Mouse (Mus musculus) thymus, postnatal 10 days (tissue): ENCODE data around the gene Sult1e1.

Experiments used
- DNase-seq, 2 experiments: peaks; one replicate each; pipeline ENCODE4 v3.0.0; 2021; ENCODE audit warnings: low spot score in 2 of 2

The Sult1e1 gene

GRCm38 (mm10) chr5:87591494-87591893, at the start of gene Sult1e1:
Gene Sult1e1 (minus strand): TSS chr5:87591594.
- no peak for DNase-seq

DNA sequence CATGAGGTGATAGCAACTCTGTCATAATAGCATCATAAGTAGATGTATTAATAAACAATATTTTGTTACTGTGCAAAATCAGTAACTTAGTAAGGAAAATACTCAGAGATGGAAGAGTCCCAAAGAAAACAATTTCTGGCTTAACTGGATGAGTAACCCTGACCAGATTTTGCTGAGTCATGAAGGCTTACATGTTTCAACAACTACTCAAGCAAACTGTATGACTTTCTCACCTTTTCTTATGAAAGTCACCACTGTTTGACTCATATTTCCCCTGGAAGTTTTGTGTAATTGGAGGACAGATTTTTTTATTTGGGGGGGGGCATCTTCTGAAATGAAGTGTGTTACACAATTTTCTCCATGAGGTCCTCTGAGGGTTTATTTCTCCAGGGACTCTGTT, 31.3 kb upstream of the Sult1e1 start:
- DNase-seq = no peak

GRCm38 (mm10) chr5:87615128-87615390, 23.7 kb upstream of the Sult1e1 start:
- DNase-seq = no peak

GRCm38 (mm10) chr5:87614364-87615127, 23.2 kb upstream of the Sult1e1 start:
- DNase-seq = no peak

DNA sequence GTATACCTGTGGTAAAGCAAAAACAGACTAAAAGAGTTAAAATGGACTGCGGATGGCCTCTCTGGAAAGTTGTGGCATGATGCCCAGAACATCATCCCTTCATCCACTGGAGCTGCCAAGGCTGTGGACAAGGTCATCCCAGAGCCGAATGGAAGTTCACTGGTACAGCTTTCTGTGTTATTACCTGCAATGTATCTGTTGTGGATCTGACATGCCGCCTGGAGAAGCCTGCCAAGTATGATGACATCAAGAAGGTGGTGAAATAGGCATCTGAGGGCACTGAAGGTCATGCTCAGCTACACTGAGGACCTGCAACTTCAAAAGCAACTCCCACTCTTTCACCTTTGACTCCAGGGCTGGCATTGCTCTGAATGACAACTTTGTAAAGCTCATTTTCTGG, 9.6 kb upstream of the Sult1e1 start:
- DNase-seq = no peak

GRCm38 (mm10) chr5:87597891-87598290, 6.5 kb upstream of the Sult1e1 start:
- no peak for DNase-seq

- DNase-seq = no peak
Measured at GRCm38 (mm10) chr5:87589916-87590315, 1.5 kb downstream of the Sult1e1 start.

- no peak for DNase-seq
Measured at GRCm38 (mm10) chr5:87580389-87580788, 11.0 kb downstream of the Sult1e1 start.

GRCm38 (mm10) chr5:87574174-87574573, 17.2 kb downstream of the Sult1e1 start:
- no peak for DNase-seq

GRCm38 (mm10) chr5:87573490-87573889, 17.9 kb downstream of the Sult1e1 start:
- no peak for DNase-seq

DNA sequence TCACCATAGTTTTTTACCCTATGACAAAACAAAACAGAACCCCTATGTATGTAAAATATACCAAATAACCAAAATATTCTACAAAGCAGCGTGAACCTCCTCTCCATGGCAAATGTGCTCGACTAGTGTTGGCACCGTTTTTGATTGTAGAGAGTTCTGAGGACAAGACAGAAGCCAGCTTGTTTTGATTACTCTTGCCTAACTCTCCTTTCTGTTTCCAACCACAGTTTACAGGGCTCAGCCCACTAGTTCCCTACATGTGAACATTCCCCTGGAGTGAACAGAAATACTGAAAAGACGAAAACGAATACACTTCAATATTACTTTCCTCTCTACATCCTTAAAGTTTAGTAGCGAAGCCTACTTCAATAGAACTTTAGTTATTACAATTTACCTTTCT, 18.6 kb downstream of the Sult1e1 start:
- DNase-seq = no peak

DNA sequence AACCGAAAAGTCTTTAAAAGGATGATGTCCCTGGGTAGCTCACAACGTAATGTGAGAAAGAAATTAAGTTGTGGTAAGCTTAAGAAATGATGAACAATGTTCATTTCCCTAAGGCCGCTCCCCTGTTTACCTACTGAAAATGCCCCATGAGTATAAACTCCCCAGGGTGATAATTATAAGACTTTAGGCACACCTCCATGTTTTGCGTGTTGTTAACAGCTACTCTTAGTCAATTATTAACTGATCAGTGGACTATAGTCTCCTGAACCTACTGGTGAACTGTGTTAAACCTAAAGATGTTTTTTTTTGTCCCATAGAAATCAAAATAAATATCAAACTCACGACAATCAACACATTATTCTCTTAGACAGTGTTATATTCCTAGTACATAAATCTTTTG, 22.5 kb downstream of the Sult1e1 start, which contains the start of gene Sult1d1:
Gene Sult1d1 (minus strand): TSS at position 183 of the 400 bp plus-strand sequence.
- DNase-seq = no peak

DNA sequence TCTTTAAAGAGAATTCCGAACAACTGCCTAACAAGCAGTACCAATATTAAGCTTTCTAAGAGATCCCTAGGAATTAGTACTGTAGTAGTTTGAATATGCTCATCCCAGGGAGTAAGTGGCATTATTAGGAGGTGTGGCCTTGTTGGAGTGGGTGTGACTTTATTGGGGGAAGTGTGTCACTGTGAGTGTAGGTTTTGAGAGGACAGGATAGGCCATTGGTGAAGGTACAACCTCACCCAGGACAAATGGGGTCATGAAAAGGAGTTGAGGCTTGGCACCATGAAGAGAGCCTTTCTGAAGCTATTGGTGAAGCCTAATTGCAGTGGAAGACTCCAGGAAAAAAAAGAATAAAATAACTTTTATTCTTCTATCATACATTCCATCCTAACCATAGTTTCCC, 24.1 kb downstream of the Sult1e1 start:
- DNase-seq = no peak

- DNase-seq = no peak
Measured at GRCm38 (mm10) chr5:87562966-87563365, 28.4 kb downstream of the Sult1e1 start.

DNA sequence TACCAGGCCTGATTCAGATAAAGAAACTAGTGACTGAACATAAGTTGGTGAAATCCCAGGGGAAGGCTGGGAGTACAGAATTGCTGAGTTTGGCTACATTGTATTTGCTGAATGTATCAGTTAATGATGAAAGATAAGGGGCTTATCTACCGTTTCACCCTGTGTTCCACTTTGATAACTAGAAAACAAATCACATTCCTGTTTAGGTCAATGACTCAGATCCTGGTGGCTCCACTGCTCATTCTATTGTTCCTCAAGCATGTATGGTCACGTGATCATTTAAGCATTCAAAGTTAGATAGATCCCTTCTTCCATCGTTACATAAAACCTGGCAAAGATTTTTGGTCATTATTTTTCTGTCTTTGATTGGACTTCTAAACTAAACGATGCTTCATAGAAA, 28.9 kb downstream of the Sult1e1 start:
- no peak for DNase-seq

GRCm38 (mm10) chr5:87560145-87560544, 31.2 kb downstream of the Sult1e1 start:
- DNase-seq = no peak

GRCm38 (mm10) chr5:87550935-87551334, 40.5 kb downstream of the Sult1e1 start:
- no peak for DNase-seq

- DNase-seq = no peak
Measured at GRCm38 (mm10) chr5:87538111-87538510, 53.3 kb downstream of the Sult1e1 start, which contains the start of gene Sult1b1. Gene Sult1b1 (minus strand): TSS chr5:87538195.

DNA sequence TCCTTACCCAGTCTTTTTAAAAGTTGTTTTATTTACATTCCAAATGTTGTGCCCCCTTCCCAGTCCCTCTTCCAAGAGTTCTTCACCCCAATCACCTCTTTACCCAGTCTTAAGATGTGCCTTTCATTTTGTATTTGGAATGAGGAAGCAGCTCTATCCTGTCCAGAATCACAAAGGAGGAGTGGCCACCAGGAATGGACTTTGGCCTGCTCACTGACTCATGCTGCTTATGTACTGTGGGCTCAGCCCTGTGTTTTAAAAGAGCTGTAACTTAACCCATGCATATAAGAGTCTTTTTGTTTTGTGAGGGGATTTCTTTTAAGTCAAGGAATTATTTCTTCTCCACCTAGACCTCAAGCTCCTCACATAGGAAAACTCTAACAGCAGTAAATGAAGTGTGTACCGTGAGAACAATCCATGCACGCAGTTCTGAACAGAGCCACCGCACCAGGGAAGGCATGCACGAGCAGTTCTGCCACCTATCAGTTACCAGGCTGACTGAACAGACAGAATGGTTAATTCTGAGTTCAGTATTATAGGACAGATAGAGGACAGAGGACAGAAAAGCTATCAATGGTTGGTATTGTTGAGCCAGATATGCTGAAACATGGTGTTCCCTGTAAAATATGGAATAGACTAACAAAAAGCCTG, 55.3 kb downstream of the Sult1e1 start:
- no peak for DNase-seq

GRCm38 (mm10) chr5:87532288-87532687, 59.1 kb downstream of the Sult1e1 start:
- no peak for DNase-seq
